7 mouse cellular contexts compared by ENCODE assay signal in genomic region chr16:38453203-38453553, GRCm38 (mm10). TPM values are rescaled to one million over a fixed set of nuclear protein-coding genes. Genes with fewer than 3 reads are reported as not detected.
DNase-seq lines count a peak whose midpoint lies in the region; ATAC-seq and TF ChIP-seq lines count a peak whose summit lies in the region.

No protein-coding gene starts in this region.

- H3K36me3 ChIP-seq in lung, postnatal 0 days (ENCODE audit: insufficient read depth, low read length), result no peaks in the 10 kb centered on the region; the same call in 1 of the 2 replicates
- H3K36me3 ChIP-seq in forebrain, embryonic 12.5 days (replicated peaks), result peaks cover 24% of the 10 kb centered on the region
- H3K36me3 ChIP-seq in limb, embryonic 14.5 days (ENCODE audit: control insufficient read depth, insufficient read depth, low read length), result peaks cover 21% of the 10 kb centered on the region
- H3K36me3 ChIP-seq in stomach, embryonic 15.5 days, result no peaks in the 10 kb centered on the region

- ATAC-seq in lung, postnatal 0 days, result no peak
- ATAC-seq in forebrain, embryonic 12.5 days (ENCODE audit: low FRiP score), result no peak
- ATAC-seq in limb, embryonic 14.5 days (ENCODE audit: low FRiP score, low read depth), result no peak
- ATAC-seq in stomach, embryonic 15.5 days (ENCODE audit: insufficient read depth, low FRiP score, low read depth), result no peak

- peak overlapping the region; percentile 72 for H3K9ac ChIP-seq in lung, postnatal 0 days (replicated peaks; ENCODE audit: low read depth)
- peak overlapping the region; percentile 82 for H3K9ac ChIP-seq in forebrain, embryonic 12.5 days
- H3K9ac ChIP-seq in limb, embryonic 14.5 days (ENCODE audit: low read depth, low read length, severe bottlenecking), result peak overlapping the region; percentile 89
- H3K9ac ChIP-seq in stomach, embryonic 15.5 days, result peak overlapping the region; percentile 77

- no peak for TF ChIP-seq EP300 in lung, postnatal 0 days (IDR thresholded peaks at IDR 0.05)

- no peak for DNase-seq in lung, postnatal 0 days (ENCODE audit: low spot score)
- no peak for DNase-seq in lung, postnatal 4 days
- DNase-seq in limb, embryonic 14.5 days (ENCODE audit: low spot score), result no peak
- DNase-seq in layer of hippocampus, postnatal 14 days (ENCODE audit: low spot score in 2 of 2), result no peak
- no peak for DNase-seq in cerebellum, postnatal 4 days (ENCODE audit: low spot score in 2 of 2)

- H3K9me3 ChIP-seq in lung, postnatal 0 days (ENCODE audit: low read length), result no peaks in the 10 kb centered on the region
- no peaks in the 10 kb centered on the region for H3K9me3 ChIP-seq in forebrain, embryonic 12.5 days
- no peaks in the 10 kb centered on the region for H3K9me3 ChIP-seq in limb, embryonic 14.5 days (ENCODE audit: control insufficient read depth, low read length)
- no peaks in the 10 kb centered on the region for H3K9me3 ChIP-seq in stomach, embryonic 15.5 days

- H3K4me2 ChIP-seq in lung, postnatal 0 days (replicated peaks; ENCODE audit: low read depth, low read length), result peak overlapping the region; percentile 73
- peak overlapping the region; percentile 77 for H3K4me2 ChIP-seq in forebrain, embryonic 12.5 days
- peak overlapping the region; percentile 58 for H3K4me2 ChIP-seq in limb, embryonic 14.5 days (replicated peaks; ENCODE audit: low read depth, low read length, severe bottlenecking)
- peak overlapping the region; percentile 60 for H3K4me2 ChIP-seq in stomach, embryonic 15.5 days

- H3K27me3 ChIP-seq in lung, postnatal 0 days (replicated peaks; ENCODE audit: insufficient read depth, low read length), result no peaks in the 10 kb centered on the region
- no peaks in the 10 kb centered on the region for H3K27me3 ChIP-seq in forebrain, embryonic 12.5 days
- H3K27me3 ChIP-seq in limb, embryonic 14.5 days (ENCODE audit: control insufficient read depth, insufficient read depth, low read length), result no peaks in the 10 kb centered on the region
- H3K27me3 ChIP-seq in stomach, embryonic 15.5 days (replicated peaks), result no peaks in the 10 kb centered on the region

- H3K4me3 ChIP-seq in lung, postnatal 0 days (ENCODE audit: low read depth, low read length), result peak overlapping the region; percentile 57
- H3K4me3 ChIP-seq in forebrain, embryonic 12.5 days (replicated peaks), result peak overlapping the region; percentile 70
- peak overlapping the region; percentile 66 for H3K4me3 ChIP-seq in limb, embryonic 14.5 days (replicated peaks; ENCODE audit: low read length)
- H3K4me3 ChIP-seq in stomach, embryonic 15.5 days (replicated peaks), result peak overlapping the region; percentile 75

- TF ChIP-seq POLR2A in limb, embryonic 14.5 days (IDR thresholded peaks at IDR 0.05; ENCODE audit: borderline replicate concordance, extremely low read depth, insufficient read depth, insufficient read length), result no peak

- H3K4me1 ChIP-seq in lung, postnatal 0 days (ENCODE audit: insufficient read depth, low read depth, low read length), result peaks cover 4% of the 10 kb centered on the region; the same call in 1 of the 2 replicates
- peaks cover 12% of the 10 kb centered on the region for H3K4me1 ChIP-seq in forebrain, embryonic 12.5 days
- peaks cover 6% of the 10 kb centered on the region; the same call in 1 of the 2 replicates for H3K4me1 ChIP-seq in limb, embryonic 14.5 days (ENCODE audit: control insufficient read depth, insufficient read depth, low read length)
- peaks cover 8% of the 10 kb centered on the region; the same call in 1 of the 2 replicates for H3K4me1 ChIP-seq in stomach, embryonic 15.5 days

- TF ChIP-seq CTCF in lung, postnatal 0 days (IDR thresholded peaks at IDR 0.05), result no peak

- H3K27ac ChIP-seq in lung, postnatal 0 days (ENCODE audit: low read length), result peak overlapping the region; percentile 91
- H3K27ac ChIP-seq in forebrain, embryonic 12.5 days, result no peak overlapping the region
- H3K27ac ChIP-seq in limb, embryonic 14.5 days (replicated peaks; ENCODE audit: low read depth, low read length), result peak overlapping the region; percentile 94
- peak overlapping the region; percentile 93 for H3K27ac ChIP-seq in stomach, embryonic 15.5 days

- 21% methylated on average over 3 of the region's 3 CpGs for WGBS in lung, postnatal 0 days
- WGBS in forebrain, embryonic 12.5 days, result 32% methylated on average over 3 of the region's 3 CpGs
- 25% methylated on average over 3 of the region's 3 CpGs for WGBS in limb, embryonic 14.5 days
- 19% methylated on average over 3 of the region's 3 CpGs for WGBS in stomach, embryonic 15.5 days

RNA-seq across cellular contexts. Expression of gene Adprh, which starts 0.7 kb away (rescaled TPM):
- polyA plus RNA-seq in lung, postnatal 0 days (2015; fragmentation: Nextera tagmentation; extraction: Ambion mirVana), result 54.9 and 59.9 TPM in 2 replicates
- polyA plus RNA-seq in forebrain, embryonic 12.5 days (2016; fragmentation: Nextera tagmentation; extraction: Ambion mirVana), result 140 and 142 TPM in 2 replicates
- 69.5 and 70.1 TPM in 2 replicates for polyA plus RNA-seq in limb, embryonic 14.5 days (2012; rRNA removed)
- 106 and 114 TPM in 2 replicates for polyA plus RNA-seq in limb, embryonic 14.5 days (2014; fragmentation: Nextera tagmentation; extraction: Ambion mirVana)
- polyA plus RNA-seq in stomach, embryonic 15.5 days (2015; fragmentation: Nextera tagmentation; extraction: Ambion mirVana), result 77.1 and 80.4 TPM in 2 replicates
- total RNA-seq in layer of hippocampus, postnatal 14 days (2021), result 10 to 100 TPM; 58.4 to 62.4 TPM

RNA-seq across cellular contexts. Expression of gene Cd80, which starts 2.2 kb away (rescaled TPM):
- 0.14 and 0.25 TPM in 2 replicates for polyA plus RNA-seq in lung, postnatal 0 days (2015; fragmentation: Nextera tagmentation; extraction: Ambion mirVana)
- polyA plus RNA-seq in forebrain, embryonic 12.5 days (2016; fragmentation: Nextera tagmentation; extraction: Ambion mirVana), result 0.59 and 0.77 TPM in 2 replicates
- polyA plus RNA-seq in limb, embryonic 14.5 days (2012; rRNA removed), result 0.36 and 0.45 TPM in 2 replicates
- polyA plus RNA-seq in limb, embryonic 14.5 days (2014; fragmentation: Nextera tagmentation; extraction: Ambion mirVana), result 0.22 and 0.33 TPM in 2 replicates
- polyA plus RNA-seq in stomach, embryonic 15.5 days (2015; fragmentation: Nextera tagmentation; extraction: Ambion mirVana), result 0.36 and 0.55 TPM in 2 replicates
- total RNA-seq in layer of hippocampus, postnatal 14 days (2021), result under 1 TPM; 0.36 to 0.76 TPM

RNA-seq across cellular contexts. Expression of gene Pla1a, which starts 20.2 kb away (rescaled TPM):
- polyA plus RNA-seq in lung, postnatal 0 days (2015; fragmentation: Nextera tagmentation; extraction: Ambion mirVana), result 1.2 and 1.6 TPM in 2 replicates
- polyA plus RNA-seq in forebrain, embryonic 12.5 days (2016; fragmentation: Nextera tagmentation; extraction: Ambion mirVana), result 0.15 and 0.73 TPM in 2 replicates
- polyA plus RNA-seq in limb, embryonic 14.5 days (2012; rRNA removed), result 0.85 and 1.1 TPM in 2 replicates
- 0.36 and 0.41 TPM in 2 replicates for polyA plus RNA-seq in limb, embryonic 14.5 days (2014; fragmentation: Nextera tagmentation; extraction: Ambion mirVana)
- 3.2 and 5.8 TPM in 2 replicates for polyA plus RNA-seq in stomach, embryonic 15.5 days (2015; fragmentation: Nextera tagmentation; extraction: Ambion mirVana)
- total RNA-seq in layer of hippocampus, postnatal 14 days (2021), result under 1 TPM; 0.60 to 0.76 TPM
